Mouse (Mus musculus): ENCODE data around the gene Flvcr2. TPM values are rescaled to one million over a fixed set of nuclear protein-coding genes. Genes with fewer than 3 reads are reported as not detected.

Flvcr2 gene
- polyA plus RNA-seq, 1 experiment from 2014 or later = 4.8 TPM

DNA sequence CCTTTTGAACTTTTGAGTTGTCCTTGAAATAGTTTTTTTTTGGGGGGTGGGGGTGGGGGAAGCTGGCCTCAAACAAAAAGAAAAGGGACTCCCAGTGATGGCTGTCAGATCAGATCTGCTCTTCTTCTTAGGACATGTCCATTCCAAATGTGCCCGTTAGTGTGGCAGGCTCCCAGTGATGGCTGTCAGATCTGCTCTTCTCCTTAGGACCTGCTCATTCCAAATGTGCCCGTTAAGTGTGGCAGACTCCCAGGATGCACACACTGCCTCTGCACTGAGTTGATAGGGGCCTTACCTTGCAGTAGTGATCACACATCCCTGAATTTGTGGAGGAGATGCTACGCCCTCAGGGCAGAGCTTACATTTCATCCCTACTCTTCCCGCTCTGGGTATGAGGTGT lies 45.8 kb downstream of the Flvcr2 start:
- no peaks in the 10 kb centered on the region for H3K9me3 ChIP-seq (ENCODE audit: control insufficient read depth, low read length)
- no peak overlapping the region for H3K9ac ChIP-seq (ENCODE audit: low read length)
- H3K4me2 ChIP-seq (replicated peaks; ENCODE audit: low read depth) = no peak overlapping the region
- no peak overlapping the region for H3K27ac ChIP-seq (replicated peaks)
- no peak for DNase-seq (ENCODE audit: low spot score)
- TF ChIP-seq EP300 (optimal IDR thresholded peaks at IDR 0.05) (no peak), CTCF (IDR thresholded peaks at IDR 0.05; ENCODE audit: low read depth) (no peak)
- H3K4me3 ChIP-seq (ENCODE audit: low read depth, low read length) = no peak overlapping the region
- no peak for ATAC-seq (ENCODE audit: low FRiP score, low TSS enrichment)
- 91% methylated on average over 4 of the region's 4 CpGs for WGBS
- H3K36me3 ChIP-seq (ENCODE audit: control insufficient read depth, insufficient read depth, low read length) = no peaks in the 10 kb centered on the region
- H3K4me1 ChIP-seq (replicated peaks; ENCODE audit: control insufficient read depth, insufficient read depth) = no peaks in the 10 kb centered on the region
- H3K27me3 ChIP-seq (ENCODE audit: control insufficient read depth, insufficient read depth, low read length) = no peaks in the 10 kb centered on the region

- no peak for TF ChIP-seq EP300 (optimal IDR thresholded peaks at IDR 0.05)
- no peaks in the 10 kb centered on the region for H3K9me3 ChIP-seq (ENCODE audit: control insufficient read depth, low read length)
- no peaks in the 10 kb centered on the region for H3K36me3 ChIP-seq (ENCODE audit: control insufficient read depth, insufficient read depth, low read length)
- H3K9ac ChIP-seq (ENCODE audit: low read length) = no peak overlapping the region
- no peaks in the 10 kb centered on the region for H3K27me3 ChIP-seq (ENCODE audit: control insufficient read depth, insufficient read depth, low read length)
- 40% methylated on average over 6 of the region's 6 CpGs for WGBS
- H3K4me2 ChIP-seq (replicated peaks; ENCODE audit: low read depth) = no peak overlapping the region
- ATAC-seq (ENCODE audit: low FRiP score, low TSS enrichment) (no peak), DNase-seq (ENCODE audit: low spot score) (no peak)
- no peak overlapping the region for H3K27ac ChIP-seq (replicated peaks)
- H3K4me1 ChIP-seq (replicated peaks; ENCODE audit: control insufficient read depth, insufficient read depth) = no peaks in the 10 kb centered on the region
- H3K4me3 ChIP-seq (ENCODE audit: low read depth, low read length) = no peak overlapping the region
Measured at GRCm38 (mm10) chr12:85792821-85793346, 46.5 kb downstream of the Flvcr2 start.

- no peak overlapping the region for H3K27ac ChIP-seq (replicated peaks)
Measured at GRCm38 (mm10) chr12:85794094-85794493, 47.8 kb downstream of the Flvcr2 start.

GRCm38 (mm10) chr12:85795551-85795950 lies 49.2 kb downstream of the Flvcr2 start:
- Histone ChIP-seq H3K36me3 (ENCODE audit: control insufficient read depth, insufficient read depth, low read length) (no peaks in the 10 kb centered on the region), H3K4me3 (ENCODE audit: low read depth, low read length) (no peak overlapping the region), H3K4me1 (replicated peaks; ENCODE audit: control insufficient read depth, insufficient read depth) (no peaks in the 10 kb centered on the region), H3K27me3 (ENCODE audit: control insufficient read depth, insufficient read depth, low read length) (no peaks in the 10 kb centered on the region), H3K27ac (replicated peaks) (no peak overlapping the region), H3K9ac (ENCODE audit: low read length) (no peak overlapping the region), H3K9me3 (ENCODE audit: control insufficient read depth, low read length) (no peaks in the 10 kb centered on the region), H3K4me2 (replicated peaks; ENCODE audit: low read depth) (no peak overlapping the region)
- DNase-seq (ENCODE audit: low spot score) (no peak), ATAC-seq (ENCODE audit: low FRiP score, low TSS enrichment) (no peak)
- 85% methylated on average over 1 of the region's 1 CpGs for WGBS
- TF ChIP-seq CTCF (IDR thresholded peaks at IDR 0.05; ENCODE audit: low read depth) (no peak), EP300 (optimal IDR thresholded peaks at IDR 0.05) (no peak)

More at GRCm38 (mm10) chr12:85794094-85794493, 47.8 kb downstream of the Flvcr2 start:
- Histone ChIP-seq H3K4me3 (ENCODE audit: low read depth, low read length) (no peak overlapping the region), H3K9ac (ENCODE audit: low read length) (no peak overlapping the region), H3K27me3 (ENCODE audit: control insufficient read depth, insufficient read depth, low read length) (no peaks in the 10 kb centered on the region), H3K36me3 (ENCODE audit: control insufficient read depth, insufficient read depth, low read length) (no peaks in the 10 kb centered on the region), H3K4me2 (replicated peaks; ENCODE audit: low read depth) (no peak overlapping the region), H3K4me1 (replicated peaks; ENCODE audit: control insufficient read depth, insufficient read depth) (no peaks in the 10 kb centered on the region), H3K9me3 (ENCODE audit: control insufficient read depth, low read length) (no peaks in the 10 kb centered on the region)
- no peak for DNase-seq (ENCODE audit: low spot score)
- TF ChIP-seq EP300 (optimal IDR thresholded peaks at IDR 0.05) (no peak), CTCF (IDR thresholded peaks at IDR 0.05; ENCODE audit: low read depth) (no peak)
- WGBS = 85% methylated on average over 2 of the region's 2 CpGs
- ATAC-seq (ENCODE audit: low FRiP score, low TSS enrichment) = no peak

- Histone ChIP-seq H3K9me3 (ENCODE audit: control insufficient read depth, low read length) (no peaks in the 10 kb centered on the region), H3K9ac (ENCODE audit: low read length) (no peak overlapping the region), H3K4me2 (replicated peaks; ENCODE audit: low read depth) (no peak overlapping the region), H3K27me3 (ENCODE audit: control insufficient read depth, insufficient read depth, low read length) (no peaks in the 10 kb centered on the region), H3K4me1 (replicated peaks; ENCODE audit: control insufficient read depth, insufficient read depth) (no peaks in the 10 kb centered on the region), H3K36me3 (ENCODE audit: control insufficient read depth, insufficient read depth, low read length) (no peaks in the 10 kb centered on the region), H3K27ac (replicated peaks) (no peak overlapping the region), H3K4me3 (ENCODE audit: low read depth, low read length) (no peak overlapping the region)
- ATAC-seq (ENCODE audit: low FRiP score, low TSS enrichment) (no peak), DNase-seq (ENCODE audit: low spot score) (no peak)
- TF ChIP-seq EP300 (optimal IDR thresholded peaks at IDR 0.05) (no peak), CTCF (IDR thresholded peaks at IDR 0.05; ENCODE audit: low read depth) (no peak)
- WGBS = 55% methylated on average over 9 of the region's 9 CpGs
Measured at GRCm38 (mm10) chr12:85800031-85800430, 53.7 kb downstream of the Flvcr2 start.

DNA sequence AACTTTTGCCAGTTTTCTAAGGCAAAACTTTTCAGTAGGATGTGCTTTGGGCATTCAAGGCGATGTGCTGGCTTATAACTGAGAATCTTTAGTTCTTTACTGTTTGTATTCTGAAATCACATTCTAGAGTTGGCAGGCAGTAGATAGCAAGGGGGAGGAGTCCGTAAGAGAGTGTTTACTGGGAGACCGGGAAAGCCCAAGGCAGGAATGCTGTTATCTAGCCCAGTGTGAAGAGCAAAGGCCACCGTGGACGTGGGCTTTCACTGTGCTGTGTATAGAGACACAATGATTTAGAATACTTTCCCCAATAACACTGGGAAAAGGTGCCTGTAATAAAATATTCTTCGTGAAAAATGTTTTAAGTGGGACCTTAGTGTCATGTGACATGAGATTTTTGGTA lies 63.4 kb downstream of the Flvcr2 start:
- WGBS = 19% methylated on average over 6 of the region's 6 CpGs

More for the DNA sequence above, 63.4 kb downstream of the Flvcr2 start:
- Histone ChIP-seq H3K27ac (replicated peaks) (no peak overlapping the region), H3K4me2 (replicated peaks; ENCODE audit: low read depth) (no peak overlapping the region), H3K9me3 (ENCODE audit: control insufficient read depth, low read length) (no peaks in the 10 kb centered on the region), H3K9ac (ENCODE audit: low read length) (no peak overlapping the region), H3K27me3 (ENCODE audit: control insufficient read depth, insufficient read depth, low read length) (no peaks in the 10 kb centered on the region), H3K4me3 (ENCODE audit: low read depth, low read length) (no peak overlapping the region), H3K4me1 (replicated peaks; ENCODE audit: control insufficient read depth, insufficient read depth) (no peaks in the 10 kb centered on the region), H3K36me3 (ENCODE audit: control insufficient read depth, insufficient read depth, low read length) (peaks cover 5% of the 10 kb centered on the region; the same call in 1 of the 2 replicates)
- ATAC-seq (ENCODE audit: low FRiP score, low TSS enrichment) (peak; percentile 78), DNase-seq (ENCODE audit: low spot score) (no peak)
- no peak for TF ChIP-seq EP300 (optimal IDR thresholded peaks at IDR 0.05)
- TF ChIP-seq CTCF (IDR thresholded peaks at IDR 0.05; ENCODE audit: low read depth) = no peak

Measured in stomach, postnatal 0 days (tissue).